Mouse (Mus musculus): ENCODE data around the gene Rab7. TPM values are rescaled to one million over a fixed set of nuclear protein-coding genes. Genes with fewer than 3 reads are reported as not detected.
"Not testable (repeated sequence)": the region's sequence is repeated elsewhere in the genome, so short reads cannot be mapped to it uniquely, and the experiment has no call there.

The Rab7 gene
- total RNA-seq, 2 experiments from 2014 or later: 263 to 266 TPM

- no peak for DNase-seq (ENCODE audit: low spot score)
These were observed 9.2 kb upstream of the Rab7 start for GRCm38 (mm10) chr6:88054081-88054835.

GRCm38 (mm10) chr6:88053228-88054080 lies 8.4 kb upstream of the Rab7 start:
- DNase-seq (ENCODE audit: low spot score): no peak

- DNase-seq (ENCODE audit: low spot score): no peak
These were observed 6.1 kb upstream of the Rab7 start for GRCm38 (mm10) chr6:88051206-88051605.

GRCm38 (mm10) chr6:88049008-88049407 lies 3.9 kb upstream of the Rab7 start:
- DNase-seq (ENCODE audit: low spot score): no peak

GRCm38 (mm10) chr6:88047853-88048252 lies 2.8 kb upstream of the Rab7 start:
- DNase-seq (ENCODE audit: low spot score): no peak

GRCm38 (mm10) chr6:88045406-88045766 lies 316 bp upstream of the Rab7 start:
- DNase-seq (ENCODE audit: low spot score): no peak

- peak; percentile 64 for DNase-seq (ENCODE audit: low spot score)
These were observed 865 bp downstream of the Rab7 start for GRCm38 (mm10) chr6:88044234-88044576.

GRCm38 (mm10) chr6:88042336-88042735 lies 2.7 kb downstream of the Rab7 start:
- peak; percentile 62 for DNase-seq (ENCODE audit: low spot score)

GRCm38 (mm10) chr6:88041221-88041620 lies 3.8 kb downstream of the Rab7 start:
- DNase-seq (ENCODE audit: low spot score): peak; percentile 85

- DNase-seq (ENCODE audit: low spot score): no peak
These were observed 5.6 kb downstream of the Rab7 start for GRCm38 (mm10) chr6:88039426-88039825.

- no peak for DNase-seq (ENCODE audit: low spot score)
These were observed 7.5 kb downstream of the Rab7 start for GRCm38 (mm10) chr6:88037471-88038045.

- no peak for DNase-seq (ENCODE audit: low spot score)
These were observed 11.6 kb downstream of the Rab7 start for GRCm38 (mm10) chr6:88033504-88033903.

GRCm38 (mm10) chr6:88030432-88030831 lies 14.6 kb downstream of the Rab7 start:
- DNase-seq (ENCODE audit: low spot score): no peak

GRCm38 (mm10) chr6:88027390-88027789 lies 17.7 kb downstream of the Rab7 start:
- no peak for DNase-seq (ENCODE audit: low spot score)

GRCm38 (mm10) chr6:88023316-88023890 lies 21.7 kb downstream of the Rab7 start:
- DNase-seq (ENCODE audit: low spot score): no peak

GRCm38 (mm10) chr6:88019154-88019553 lies 25.9 kb downstream of the Rab7 start:
- DNase-seq (ENCODE audit: low spot score): no peak

GRCm38 (mm10) chr6:88017821-88018220 lies 27.2 kb downstream of the Rab7 start:
- peak; percentile 72 for DNase-seq (ENCODE audit: low spot score)

GRCm38 (mm10) chr6:88015797-88016196 lies 29.3 kb downstream of the Rab7 start:
- DNase-seq (ENCODE audit: low spot score): no peak

GRCm38 (mm10) chr6:88013456-88013855 lies 31.6 kb downstream of the Rab7 start:
- no peak for DNase-seq (ENCODE audit: low spot score)

GRCm38 (mm10) chr6:88012601-88013000 lies 32.5 kb downstream of the Rab7 start:
- DNase-seq (ENCODE audit: low spot score): no peak

- not testable (repeated sequence) for DNase-seq (ENCODE audit: low spot score)
These were observed 34.0 kb downstream of the Rab7 start for GRCm38 (mm10) chr6:88011106-88011505.

GRCm38 (mm10) chr6:88009209-88009608 lies 35.9 kb downstream of the Rab7 start:
- no peak for DNase-seq (ENCODE audit: low spot score)

Data from gastrocnemius, adult 18-20 months (tissue).